Mouse (Mus musculus): Measurements from ENCODE around the gene Olfr56.
"Not testable (repeated sequence)": the region's sequence is repeated elsewhere in the genome, so short reads cannot be mapped to it uniquely, and the experiment has no call there.

GRCm38 (mm10) chr11:48980052-48980451, 1.4 kb downstream of the Olfr56 start:
- TF ChIP-seq MAFK (IDR thresholded peaks at IDR 0.05; ENCODE audit: insufficient read depth, low read depth, low read length); ZNF384 (IDR thresholded peaks at IDR 0.05; ENCODE audit: low read depth, low read length); ZC3H11A (IDR thresholded peaks at IDR 0.05; ENCODE audit: borderline replicate concordance, low read depth, low read length); CHD2 (IDR thresholded peaks at IDR 0.05; ENCODE audit: low read depth, low read length); HCFC1 (IDR thresholded peaks at IDR 0.05; ENCODE audit: borderline replicate concordance, insufficient read depth, low read length): not testable (repeated sequence)
